Mouse (Mus musculus) embryonic facial prominence, embryonic 13.5 days (tissue): ENCODE measurements around the gene Nipa2. TPM values are rescaled to one million over a fixed set of nuclear protein-coding genes. Genes with fewer than 3 reads are reported as not detected.
"Not testable (repeated sequence)": the region's sequence is repeated elsewhere in the genome, so short reads cannot be mapped to it uniquely, and the experiment has no call there.

Source experiments
- ATAC-seq: fragments of 200-750 bp; cut with Nextera tagmentation; 2 replicates; pipeline ENCODE4 v1.8.0; 2017; ENCODE audit warnings: low read depth; ENCODE audit not compliant: insufficient number of reproducible peaks, insufficient read depth, low FRiP score, low TSS enrichment
- H3K27ac ChIP-seq: fragments of 300-500 bp; sonication (generic); 2 replicates; pipeline ENCODE4 v1.5.1; 2015; ENCODE audit warnings: moderate library complexity, mild to moderate bottlenecking, inconsistent platforms
- H3K27me3 ChIP-seq: fragments of 300-500 bp; sonication (generic); 2 replicates; pipeline ENCODE4 v1.6.1; 2015; ENCODE audit warnings: mild to moderate bottlenecking, inconsistent platforms
- H3K36me3 ChIP-seq: fragments of 300-500 bp; sonication (generic); 2 replicates; pipeline ENCODE4 v1.6.1; 2015; ENCODE audit warnings: mild to moderate bottlenecking, inconsistent platforms
- H3K4me1 ChIP-seq: fragments of 300-500 bp; sonication (generic); 2 replicates; pipeline ENCODE4 v1.6.1; 2015; ENCODE audit warnings: inconsistent platforms
- H3K4me2 ChIP-seq: fragments of 300-500 bp; sonication (generic); 2 replicates; pipeline ENCODE4 v1.6.1; 2015; ENCODE audit warnings: moderate library complexity, mild to moderate bottlenecking, inconsistent platforms
- H3K4me3 ChIP-seq: fragments of 300-500 bp; sonication (generic); 2 replicates; pipeline ENCODE4 v1.5.1; 2015; ENCODE audit warnings: mild to moderate bottlenecking, inconsistent platforms
- H3K9ac ChIP-seq: fragments of 300-500 bp; sonication (generic); 2 replicates; pipeline ENCODE4 v1.6.1; 2015; ENCODE audit warnings: mild to moderate bottlenecking, inconsistent platforms
- H3K9me3 ChIP-seq: fragments of 300-500 bp; sonication (generic); 2 replicates; pipeline ENCODE4 v1.6.1; 2016; ENCODE audit warnings: inconsistent platforms
- WGBS: fragments of 180-500 bp; shearing (Covaris S2); methylation state at CpG from one replicate; pipeline ENCODE4 v1.1.7; 2015; ENCODE audit warnings: mixed read lengths; 5-methylcytosine and 5-hydroxymethylcytosine counted together
- polyA plus RNA-seq: library from polyadenylated mRNA; unstranded; fragments of >200 nt; fragmentation: Nextera tagmentation; extraction: Ambion mirVana; gene quantifications from 2 replicates; pipeline ENCODE4 v1.2.1, GENCODE M21; 2015

Nipa2 gene
- polyA plus RNA-seq, 1 experiment from 2014 or later: 43.1 TPM

- Histone ChIP-seq H3K4me3 (no peak overlapping the region), H3K9me3 (no peaks in the 10 kb centered on the region), H3K36me3 (peaks cover 71% of the 10 kb centered on the region), H3K4me2 (no peak overlapping the region), H3K27ac (no peak overlapping the region), H3K27me3 (no peaks in the 10 kb centered on the region), H3K4me1 (no peaks in the 10 kb centered on the region), H3K9ac (no peak overlapping the region)
- WGBS: 77% methylated on average over 2 of the region's 2 CpGs
- ATAC-seq: no peak
Observed at GRCm38 (mm10) chr7:55928649-55929048, 33.6 kb downstream of the Nipa2 start.

- H3K9me3 ChIP-seq: no peaks in the 10 kb centered on the region
- WGBS: 96% methylated on average over 4 of the region's 4 CpGs
- no peak for ATAC-seq
- H3K36me3 ChIP-seq: peaks cover 79% of the 10 kb centered on the region
- no peaks in the 10 kb centered on the region for H3K27me3 ChIP-seq
- H3K9ac ChIP-seq: no peak overlapping the region
- H3K4me2 ChIP-seq: no peak overlapping the region
- H3K27ac ChIP-seq: no peak overlapping the region
- no peaks in the 10 kb centered on the region for H3K4me1 ChIP-seq
- H3K4me3 ChIP-seq: no peak overlapping the region
Observed at GRCm38 (mm10) chr7:55927262-55927661, 35.0 kb downstream of the Nipa2 start.

- not testable (repeated sequence) for H3K4me1 ChIP-seq, H3K9me3 ChIP-seq, H3K27me3 ChIP-seq, H3K4me3 ChIP-seq, H3K27ac ChIP-seq, ATAC-seq, H3K4me2 ChIP-seq, H3K9ac ChIP-seq
- WGBS: 97% methylated on average over 11 of the region's 11 CpGs
- peaks cover 92% of the 10 kb centered on the region for H3K36me3 ChIP-seq
Observed at GRCm38 (mm10) chr7:55918365-55918764, 43.9 kb downstream of the Nipa2 start.

- H3K27me3 ChIP-seq: no peaks in the 10 kb centered on the region
- no peak overlapping the region for H3K9ac ChIP-seq
- H3K4me3 ChIP-seq: no peak overlapping the region
- H3K36me3 ChIP-seq: peaks cover 89% of the 10 kb centered on the region
- no peaks in the 10 kb centered on the region for H3K4me1 ChIP-seq
- no peak overlapping the region for H3K27ac ChIP-seq
- no peak overlapping the region for H3K4me2 ChIP-seq
- no peak for ATAC-seq
- 94% methylated on average over 5 of the region's 5 CpGs for WGBS
- no peaks in the 10 kb centered on the region for H3K9me3 ChIP-seq
Observed at GRCm38 (mm10) chr7:55912118-55912517, 50.2 kb downstream of the Nipa2 start.

GRCm38 (mm10) chr7:55911371-55911770 lies 50.9 kb downstream of the Nipa2 start:
- Histone ChIP-seq H3K36me3 (peaks cover 84% of the 10 kb centered on the region), H3K27ac (no peak overlapping the region), H3K9ac (no peak overlapping the region), H3K4me3 (no peak overlapping the region), H3K4me1 (no peaks in the 10 kb centered on the region), H3K27me3 (no peaks in the 10 kb centered on the region), H3K9me3 (no peaks in the 10 kb centered on the region), H3K4me2 (no peak overlapping the region)
- WGBS: 65% methylated on average over 8 of the region's 8 CpGs
- no peak for ATAC-seq

- H3K27ac ChIP-seq: no peak overlapping the region
- no peak overlapping the region for H3K4me3 ChIP-seq
- H3K36me3 ChIP-seq: peaks cover 86% of the 10 kb centered on the region
- H3K4me1 ChIP-seq: no peaks in the 10 kb centered on the region
- no peak overlapping the region for H3K9ac ChIP-seq
- H3K27me3 ChIP-seq: no peaks in the 10 kb centered on the region
- ATAC-seq: no peak
- 77% methylated on average over 2 of the region's 2 CpGs for WGBS
- no peaks in the 10 kb centered on the region for H3K9me3 ChIP-seq
- no peak overlapping the region for H3K4me2 ChIP-seq
Observed at GRCm38 (mm10) chr7:55910356-55910755, 51.9 kb downstream of the Nipa2 start.

- Histone ChIP-seq H3K27me3 (no peaks in the 10 kb centered on the region), H3K27ac (no peak overlapping the region), H3K9me3 (no peaks in the 10 kb centered on the region), H3K4me3 (no peak overlapping the region), H3K4me2 (no peak overlapping the region), H3K36me3 (peaks cover 85% of the 10 kb centered on the region), H3K4me1 (no peaks in the 10 kb centered on the region), H3K9ac (no peak overlapping the region)
- 92% methylated on average over 1 of the region's 1 CpGs for WGBS
- ATAC-seq: no peak
Observed at GRCm38 (mm10) chr7:55909519-55909918, 52.8 kb downstream of the Nipa2 start.

- WGBS: 70% methylated on average over 2 of the region's 2 CpGs
- Histone ChIP-seq H3K27ac (no peak overlapping the region), H3K9ac (no peak overlapping the region), H3K4me1 (no peaks in the 10 kb centered on the region), H3K27me3 (no peaks in the 10 kb centered on the region), H3K4me2 (no peak overlapping the region), H3K9me3 (no peaks in the 10 kb centered on the region), H3K36me3 (peaks cover 84% of the 10 kb centered on the region), H3K4me3 (no peak overlapping the region)
- no peak for ATAC-seq
Observed at GRCm38 (mm10) chr7:55905449-55905848, 56.8 kb downstream of the Nipa2 start.

- Histone ChIP-seq H3K4me1 (no peaks in the 10 kb centered on the region), H3K36me3 (peaks cover 85% of the 10 kb centered on the region), H3K4me3 (no peak overlapping the region), H3K27me3 (no peaks in the 10 kb centered on the region), H3K9ac (no peak overlapping the region), H3K9me3 (no peaks in the 10 kb centered on the region), H3K27ac (no peak overlapping the region), H3K4me2 (no peak overlapping the region)
- ATAC-seq: no peak
- WGBS: 82% methylated on average over 5 of the region's 5 CpGs
Observed at GRCm38 (mm10) chr7:55903766-55904165, 58.5 kb downstream of the Nipa2 start.

GRCm38 (mm10) chr7:55891797-55892196 lies 70.5 kb downstream of the Nipa2 start:
- no peaks in the 10 kb centered on the region for H3K27me3 ChIP-seq
- no peak overlapping the region for H3K27ac ChIP-seq
- H3K4me3 ChIP-seq: no peak overlapping the region
- no peaks in the 10 kb centered on the region for H3K4me1 ChIP-seq
- peaks cover 75% of the 10 kb centered on the region for H3K36me3 ChIP-seq
- no peak for ATAC-seq
- H3K9me3 ChIP-seq: no peaks in the 10 kb centered on the region
- H3K9ac ChIP-seq: no peak overlapping the region
- H3K4me2 ChIP-seq: no peak overlapping the region
- 90% methylated on average over 11 of the region's 11 CpGs for WGBS

GRCm38 (mm10) chr7:55890731-55891130 lies 71.5 kb downstream of the Nipa2 start:
- Histone ChIP-seq H3K4me2 (no peak overlapping the region), H3K36me3 (peaks cover 71% of the 10 kb centered on the region), H3K27ac (no peak overlapping the region), H3K9ac (no peak overlapping the region), H3K9me3 (no peaks in the 10 kb centered on the region), H3K27me3 (no peaks in the 10 kb centered on the region), H3K4me3 (no peak overlapping the region), H3K4me1 (no peaks in the 10 kb centered on the region)
- ATAC-seq: no peak

GRCm38 (mm10) chr7:55889996-55890395 lies 72.3 kb downstream of the Nipa2 start:
- no peak overlapping the region for H3K4me3 ChIP-seq
- no peak for ATAC-seq
- no peaks in the 10 kb centered on the region for H3K27me3 ChIP-seq
- 84% methylated on average over 4 of the region's 4 CpGs for WGBS
- H3K36me3 ChIP-seq: peaks cover 70% of the 10 kb centered on the region
- H3K9ac ChIP-seq: no peak overlapping the region
- no peaks in the 10 kb centered on the region for H3K9me3 ChIP-seq
- H3K4me1 ChIP-seq: no peaks in the 10 kb centered on the region
- no peak overlapping the region for H3K27ac ChIP-seq
- no peak overlapping the region for H3K4me2 ChIP-seq

- Histone ChIP-seq H3K4me2 (no peak overlapping the region), H3K36me3 (peaks cover 66% of the 10 kb centered on the region), H3K4me3 (no peak overlapping the region), H3K4me1 (no peaks in the 10 kb centered on the region), H3K27me3 (no peaks in the 10 kb centered on the region), H3K9me3 (no peaks in the 10 kb centered on the region), H3K27ac (no peak overlapping the region), H3K9ac (no peak overlapping the region)
- 92% methylated on average over 4 of the region's 4 CpGs for WGBS
- no peak for ATAC-seq
Observed at GRCm38 (mm10) chr7:55888603-55889002, 73.7 kb downstream of the Nipa2 start.
